Mouse (Mus musculus) mammary gland, adult 2 months (tissue): ENCODE measurements around the gene Gls2. TPM values are rescaled to one million over a fixed set of nuclear protein-coding genes. Genes with fewer than 3 reads are reported as not detected.

ENCODE experiments used
- polyA plus RNA-seq: library from polyadenylated mRNA; depleted of rRNA; stranded (reverse); fragments of >200 nt; gene quantifications from 2 replicates; pipeline ENCODE4 v1.2.3, GENCODE M21; 2012; ENCODE audit warnings: low replicate concordance; rRNA removed

Gls2 gene
- polyA plus RNA-seq, result 1.6 and 19.0 TPM in 2 replicates

DNA sequence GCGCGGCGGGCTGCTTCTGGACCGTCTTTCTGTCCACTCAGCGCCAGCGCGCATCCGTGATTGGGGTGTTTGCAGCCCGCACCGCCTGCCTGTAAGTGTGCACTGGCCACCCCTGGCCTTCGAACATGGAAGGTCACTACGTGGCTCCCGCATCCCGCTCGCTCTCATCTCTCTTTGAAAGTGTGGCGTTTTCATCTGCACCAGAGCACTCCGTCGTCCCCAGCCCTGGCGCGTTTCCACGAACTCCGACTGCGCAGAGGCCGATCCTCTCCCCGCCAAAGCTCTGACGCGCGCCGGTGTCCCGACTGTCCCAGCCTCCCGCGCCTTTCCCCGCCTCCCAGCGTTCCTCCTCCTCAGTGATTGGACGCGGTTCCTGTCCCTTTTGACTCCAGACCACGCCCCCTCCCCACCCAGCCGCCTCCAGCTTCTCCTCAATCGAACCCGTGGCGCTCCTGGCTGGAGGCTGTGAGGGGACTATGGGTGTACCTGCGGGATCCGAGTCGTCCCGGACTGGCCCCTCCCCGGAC is at the start of gene Gls2:
Gene Gls2 (plus strand): TSS at position 434 of the 527 bp plus-strand sequence.

DNA sequence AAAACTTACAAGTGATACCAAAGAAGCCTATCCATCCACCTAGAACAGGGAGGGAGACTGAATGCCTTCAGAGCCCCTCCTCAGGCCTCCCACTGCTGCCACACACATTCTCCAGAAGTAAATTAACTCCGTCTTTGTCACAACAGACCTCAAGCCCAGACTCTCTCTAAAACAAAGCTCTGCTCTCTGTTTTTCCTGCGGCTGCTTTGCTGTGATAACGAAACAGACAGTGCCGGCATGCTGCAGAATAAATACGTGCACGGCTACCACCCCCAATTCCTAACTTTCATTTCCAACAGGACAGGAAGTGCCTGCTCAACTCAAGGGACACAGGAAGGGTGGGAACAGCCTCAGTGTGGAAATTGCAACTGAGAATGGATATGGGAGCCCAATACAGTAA is 14.3 kb upstream of the Gls2 start, which contains the start of gene Rbms2:
Gene Rbms2 (minus strand): TSS at position 309 of the 400 bp plus-strand sequence.

GRCm38 (mm10) chr10:128211390-128212108 is 17.3 kb downstream of the Gls2 start, which contains the start of gene Spryd4:
Gene Spryd4 (minus strand): TSS chr10:128211807.

GRCm38 (mm10) chr10:128225538-128225937 is 31.3 kb downstream of the Gls2 start, which contains the start of gene Mip:
Gene Mip (plus strand): TSS chr10:128225838.

GRCm38 (mm10) chr10:128231697-128232419 is 37.6 kb downstream of the Gls2 start, which contains the start of gene Timeless:
Gene Timeless (plus strand): TSS chr10:128232065.

GRCm38 (mm10) chr10:128253677-128254255 is 59.5 kb downstream of the Gls2 start, which contains the start of gene Apon:
Gene Apon (plus strand): TSS chr10:128254096.

Other genes starting within 250 kb of the Gls2 start
- gene Hsd17b6, start 186.8 kb upstream of the Gls2 start, polyA plus RNA-seq, result 0.48 TPM in 1 of 2 replicates, not detected in the other
- gene Prim1, start 179.3 kb upstream of the Gls2 start, polyA plus RNA-seq, result 1.6 and 3.1 TPM in 2 replicates
- gene Naca, start 158.9 kb upstream of the Gls2 start, polyA plus RNA-seq, result 125 and 131 TPM in 2 replicates
- 17.6 and 101 TPM in 2 replicates for gene Ptges3, start 135.5 kb upstream of the Gls2 start, polyA plus RNA-seq
- 5,679 and 6,335 TPM in 2 replicates for gene Atp5b, start 111.2 kb upstream of the Gls2 start, polyA plus RNA-seq
- gene Baz2a, start 102.9 kb upstream of the Gls2 start, polyA plus RNA-seq, result 38.7 and 43.5 TPM in 2 replicates
- gene Rbms2, start 14.2 kb upstream of the Gls2 start, polyA plus RNA-seq, result 141 and 190 TPM in 2 replicates
- gene Spryd4, start 17.4 kb downstream of the Gls2 start, polyA plus RNA-seq, result 7.7 and 23.0 TPM in 2 replicates
- not detected in 2 replicates for gene Mip, start 31.4 kb downstream of the Gls2 start, polyA plus RNA-seq
- gene Timeless, start 37.6 kb downstream of the Gls2 start, polyA plus RNA-seq, result 3.5 and 4.7 TPM in 2 replicates
- 0.09 and 1.4 TPM in 2 replicates for gene Apon, start 59.6 kb downstream of the Gls2 start, polyA plus RNA-seq
- gene Apof, start 74.2 kb downstream of the Gls2 start, polyA plus RNA-seq, result 1.9 and 6.8 TPM in 2 replicates
- gene Stat2, start 76.1 kb downstream of the Gls2 start, polyA plus RNA-seq, result 39.6 and 43.4 TPM in 2 replicates
- gene Il23a, start 104.3 kb downstream of the Gls2 start, polyA plus RNA-seq, result 0.07 and 0.09 TPM in 2 replicates
- 23.6 and 33.0 TPM in 2 replicates for gene Pan2, start 108.9 kb downstream of the Gls2 start, polyA plus RNA-seq
- gene Cnpy2, start 128.0 kb downstream of the Gls2 start, polyA plus RNA-seq, result 32.3 and 61.4 TPM in 2 replicates
- gene Cs, start 143.3 kb downstream of the Gls2 start, polyA plus RNA-seq, result 312 and 728 TPM in 2 replicates
- 41.6 and 171 TPM in 2 replicates for gene Coq10a, start 174.5 kb downstream of the Gls2 start, polyA plus RNA-seq
- 35.8 and 39.3 TPM in 2 replicates for gene Ankrd52, start 182.7 kb downstream of the Gls2 start, polyA plus RNA-seq
- not detected in 2 replicates for gene Slc39a5, start 206.8 kb downstream of the Gls2 start, polyA plus RNA-seq
- gene Nabp2, start 217.0 kb downstream of the Gls2 start, polyA plus RNA-seq, result 27.6 and 30.5 TPM in 2 replicates
- gene Rnf41, start 217.2 kb downstream of the Gls2 start, polyA plus RNA-seq, result 25.5 and 28.2 TPM in 2 replicates